Mouse (Mus musculus) mature B cell (primary cell): ENCODE measurements around the gene Lrp2bp.

Experiments
- in situ Hi-C: fragments of 300-500 bp; cut with MboI; formaldehyde crosslinking; loops from 2 replicates; pipeline ENCODE4 v1.14.3; 2019

Gene Lrp2bp

GRCm38 (mm10) chr8:46022758-46023157, 23.7 kb downstream of the Lrp2bp start:
- in situ Hi-C loops: no loop called here

- in situ Hi-C loops: no loop called here
Observed at GRCm38 (mm10) chr8:46024392-46024791, 25.3 kb downstream of the Lrp2bp start.

- in situ Hi-C loops: no loop called here
Observed at GRCm38 (mm10) chr8:46036217-46036616, 37.1 kb downstream of the Lrp2bp start.

- in situ Hi-C loops: no loop called here
Observed at GRCm38 (mm10) chr8:46039666-46040065, 40.6 kb downstream of the Lrp2bp start.

- in situ Hi-C loops: no loop called here
Observed at GRCm38 (mm10) chr8:46040260-46040659, 41.2 kb downstream of the Lrp2bp start.

- in situ Hi-C loops: no loop called here
Observed at GRCm38 (mm10) chr8:46072798-46073197, 73.7 kb downstream of the Lrp2bp start.

- in situ Hi-C loops: no loop called here
Observed at GRCm38 (mm10) chr8:46073540-46074140, 74.5 kb downstream of the Lrp2bp start.

- in situ Hi-C loops: no loop called here
Observed at GRCm38 (mm10) chr8:46075223-46075622, 76.1 kb downstream of the Lrp2bp start.

GRCm38 (mm10) chr8:46078866-46079265, 79.8 kb downstream of the Lrp2bp start:
- in situ Hi-C loops: no loop called here
